Mouse (Mus musculus) adrenal gland, adult 2 months (tissue): ENCODE results near the gene Lrrc20. TPM values are rescaled to one million over a fixed set of nuclear protein-coding genes. Genes with fewer than 3 reads are reported as not detected.
"Not testable (repeated sequence)": the region's sequence is repeated elsewhere in the genome, so short reads cannot be mapped to it uniquely, and the experiment has no call there.

Source experiments
- DNase-seq: peaks from one replicate; pipeline ENCODE4 v3.0.0; 2021
- long read RNA-seq: library from polyadenylated mRNA; stranded (forward); transcript quantifications from one replicate; pipeline ENCODE4 v2.0.0, GENCODE M21; 2021
- polyA plus RNA-seq: library from polyadenylated mRNA; depleted of rRNA; stranded (reverse); fragments of >200 nt; gene quantifications from 2 replicates; pipeline ENCODE4 v1.2.3, GENCODE M21; 2012; rRNA removed
- total RNA-seq, 2 experiments: library from RNA; stranded (reverse); gene quantifications; 2 replicates each; pipeline ENCODE4 v1.2.3; 2021

Lrrc20 gene
- 10 to 100 TPM; 15.9 to 17.8 TPM for total RNA-seq
- polyA plus RNA-seq, result 17.5 and 21.7 TPM in 2 replicates
- long read RNA-seq, transcript Lrrc20-201 (5 exons, 3,216 nt), result major isoform, 5 of 9 reads
- long read RNA-seq, partial matches to known transcripts, result 1 of 9 reads
- long read RNA-seq, other reads (novel, unspliced or antisense), result 3 of 9 reads

DNA sequence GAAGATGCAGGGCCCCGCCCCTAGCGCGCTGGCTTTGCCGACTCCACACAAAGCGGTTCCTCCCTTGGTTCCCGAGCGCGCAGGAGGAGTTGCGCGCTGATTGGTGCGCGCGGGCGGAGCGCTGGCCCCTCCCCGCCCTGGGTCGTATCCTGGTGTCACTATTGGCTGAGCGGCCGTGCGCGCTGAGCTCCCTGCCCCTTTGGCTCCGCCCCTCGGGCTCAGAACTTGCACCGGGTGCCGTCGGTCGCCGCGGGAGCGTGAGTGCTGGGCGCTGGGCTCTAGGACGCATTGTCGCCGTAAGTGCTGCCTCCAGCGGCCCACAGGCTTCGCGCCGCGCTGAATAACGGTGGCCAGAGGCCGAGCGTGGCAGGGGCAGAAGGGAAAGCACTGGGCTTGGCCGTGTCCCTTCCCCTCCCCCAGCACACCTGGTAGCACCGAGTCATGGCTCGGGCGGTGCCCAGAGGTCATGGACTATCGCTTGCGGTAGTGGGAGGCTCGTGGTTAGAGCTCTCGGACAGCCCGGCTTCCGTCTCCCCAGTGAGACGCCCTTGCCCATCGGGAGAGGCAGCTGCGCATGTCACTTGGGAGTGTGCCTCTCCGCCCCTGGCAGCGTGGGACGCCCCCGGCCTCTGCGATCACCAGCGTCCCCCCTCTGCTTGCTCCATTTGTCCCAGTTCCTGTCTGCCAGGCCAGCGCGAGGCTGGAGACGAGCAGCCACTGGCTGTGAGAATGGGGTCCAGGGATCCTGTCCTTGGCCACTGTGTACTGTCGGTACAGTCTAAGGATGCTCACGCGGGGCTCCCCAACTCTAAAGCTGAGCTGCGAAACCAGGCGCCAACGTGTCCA is at the start of gene Lrrc20:
TSS of gene Lrrc20 (plus strand) at position 208 of the 846 bp plus-strand sequence.
- DNase-seq, result peak; percentile 97

DNA sequence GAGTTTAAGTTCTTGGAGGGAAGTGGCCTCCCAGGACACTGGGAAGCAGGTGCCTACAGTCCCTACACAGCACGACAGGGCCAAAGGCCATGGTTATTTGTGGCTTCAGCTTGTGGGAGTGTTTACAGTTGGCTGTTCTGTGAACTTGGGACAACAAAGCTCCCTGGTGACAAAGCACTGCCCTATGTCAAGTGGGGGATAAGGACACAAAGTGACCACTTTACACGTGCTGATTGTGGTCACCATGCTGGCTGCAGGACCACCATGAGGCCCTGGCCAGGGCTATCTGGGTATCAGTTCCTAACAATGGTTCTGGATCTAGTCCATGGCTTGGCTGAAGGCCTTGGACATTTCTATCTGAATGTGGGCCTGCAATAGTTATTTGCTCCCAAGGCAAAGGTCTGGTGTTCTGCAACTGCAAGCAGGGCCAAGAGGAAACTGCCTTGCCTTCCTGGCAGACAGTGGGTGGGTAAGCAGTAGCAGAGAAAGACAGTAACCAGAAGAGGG is 49.3 kb upstream of the Lrrc20 start:
- peak; percentile 59 for DNase-seq

DNA sequence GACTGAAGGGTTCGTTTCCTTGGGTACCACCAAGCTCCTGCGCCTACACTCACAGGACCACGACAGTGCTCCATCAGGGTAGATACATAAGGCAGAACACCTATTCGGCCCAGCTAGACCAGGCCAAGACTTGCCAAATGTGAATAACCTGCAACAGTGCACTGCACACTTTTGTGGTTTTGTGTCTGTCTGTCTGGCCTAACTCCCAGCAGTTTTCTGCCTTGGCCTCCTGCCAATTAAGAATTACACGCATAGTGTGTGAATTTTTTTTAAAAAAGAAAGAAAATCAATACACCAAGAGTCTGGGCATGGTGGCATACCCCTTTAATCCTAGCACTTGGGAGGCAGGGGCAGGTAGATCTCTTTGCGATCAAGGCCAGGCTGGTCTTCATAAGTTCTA is 47.6 kb upstream of the Lrrc20 start:
- no peak for DNase-seq

DNA sequence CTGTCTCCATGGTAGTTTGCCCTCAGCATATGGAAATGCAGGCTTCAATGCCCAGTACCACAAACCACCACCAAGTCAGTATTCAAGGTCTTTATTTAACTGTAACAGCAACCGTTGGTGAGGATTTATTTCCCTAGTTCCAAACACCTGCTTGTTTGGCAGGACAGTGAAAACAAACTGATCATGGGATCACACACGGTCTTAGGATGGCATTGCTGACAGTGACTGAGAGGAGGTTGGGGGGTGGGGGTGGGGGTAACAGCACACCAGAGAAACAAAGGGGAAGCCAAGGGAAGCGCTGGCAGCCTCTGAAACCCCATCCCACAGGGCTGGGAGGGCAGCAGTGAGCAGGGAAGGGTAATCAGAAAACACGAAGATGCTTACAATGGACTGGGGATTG is 47.2 kb upstream of the Lrrc20 start:
- DNase-seq, result no peak

DNA sequence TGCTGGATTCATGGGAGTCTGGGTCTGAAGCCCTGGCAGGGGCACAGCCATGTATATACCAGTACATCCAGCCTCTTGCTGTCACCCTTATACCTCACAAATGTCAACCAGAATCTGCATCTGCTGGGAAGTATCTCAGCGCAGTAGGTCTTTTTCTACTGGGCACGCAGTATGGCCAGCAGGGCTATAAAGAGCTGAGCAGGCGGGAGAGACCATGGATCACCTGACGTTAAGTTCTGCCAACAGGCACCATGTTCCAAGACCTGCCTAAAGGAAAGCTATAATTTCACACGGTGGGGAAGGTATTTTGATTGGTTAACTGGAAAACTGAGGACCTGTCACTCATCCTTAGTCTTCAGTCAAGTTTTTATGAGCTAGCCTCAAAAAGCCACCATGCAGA is 46.6 kb upstream of the Lrrc20 start:
- DNase-seq, result no peak

DNA sequence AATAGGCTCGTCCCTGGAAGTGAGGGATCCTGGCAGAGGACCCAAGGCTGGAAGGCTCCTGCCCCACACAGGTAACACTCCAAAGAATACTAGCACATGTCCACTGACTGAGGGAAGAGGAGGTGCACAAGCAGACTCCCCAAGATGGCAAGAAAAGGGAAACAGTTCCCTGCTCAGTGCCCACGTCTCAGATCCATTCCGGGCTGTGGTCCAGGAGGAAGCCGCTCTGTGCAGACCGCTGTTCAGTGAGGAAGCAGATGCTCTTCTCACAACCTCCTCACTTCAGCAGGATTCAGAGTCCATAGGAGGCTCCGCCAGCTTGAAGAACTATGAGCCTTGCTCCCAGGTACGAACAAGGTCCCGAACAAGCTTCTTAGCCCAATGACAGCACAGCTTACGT is 44.2 kb upstream of the Lrrc20 start:
- DNase-seq, result no peak

DNA sequence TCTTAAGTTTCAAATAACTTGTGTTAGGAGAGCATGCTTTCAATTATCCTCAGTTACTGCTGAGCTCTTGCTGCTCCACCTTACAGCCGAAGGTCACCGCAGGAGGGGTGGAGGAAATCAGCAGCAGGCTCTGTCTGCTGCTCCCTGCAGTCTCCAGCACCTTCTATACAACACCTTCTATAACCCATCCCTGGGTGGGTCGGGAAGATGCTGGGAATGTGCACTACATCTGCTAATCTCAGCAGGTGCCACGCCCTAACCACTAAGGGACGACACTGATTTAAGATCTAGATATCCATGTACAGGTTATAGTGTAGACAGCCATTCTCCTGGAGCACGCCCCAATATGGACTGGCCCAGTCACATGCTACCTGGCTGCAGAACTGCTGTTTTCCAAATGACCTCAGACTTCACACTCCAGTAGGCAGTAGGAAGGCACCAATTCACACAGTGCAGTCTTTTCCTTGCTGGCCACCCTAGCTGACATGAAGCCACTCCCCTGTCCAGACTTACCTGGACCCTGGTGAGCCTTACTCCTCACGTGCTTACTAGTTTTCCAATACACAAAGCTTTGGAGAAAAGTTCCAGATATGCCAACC is 35.3 kb upstream of the Lrrc20 start:
- DNase-seq, result no peak

DNA sequence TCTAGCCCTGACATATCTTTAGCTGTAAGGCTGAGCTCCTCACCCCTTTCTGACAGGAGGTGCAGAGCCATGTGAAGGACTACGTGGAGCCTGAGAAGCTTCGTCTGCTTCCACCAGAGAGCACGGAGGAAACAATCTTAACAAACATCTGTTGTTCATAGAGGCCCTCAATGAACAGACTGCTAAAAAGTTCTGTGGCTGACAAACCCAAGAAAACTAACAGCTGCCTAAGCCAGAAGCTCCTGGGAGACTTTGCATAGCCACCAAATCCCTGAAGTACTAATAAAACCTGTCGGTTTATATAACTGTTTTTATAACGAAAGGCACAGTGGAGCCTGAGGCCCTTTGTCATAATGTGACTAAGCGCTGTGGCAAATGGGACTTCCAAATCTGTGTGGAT is 32.1 kb upstream of the Lrrc20 start:
- no peak for DNase-seq

DNA sequence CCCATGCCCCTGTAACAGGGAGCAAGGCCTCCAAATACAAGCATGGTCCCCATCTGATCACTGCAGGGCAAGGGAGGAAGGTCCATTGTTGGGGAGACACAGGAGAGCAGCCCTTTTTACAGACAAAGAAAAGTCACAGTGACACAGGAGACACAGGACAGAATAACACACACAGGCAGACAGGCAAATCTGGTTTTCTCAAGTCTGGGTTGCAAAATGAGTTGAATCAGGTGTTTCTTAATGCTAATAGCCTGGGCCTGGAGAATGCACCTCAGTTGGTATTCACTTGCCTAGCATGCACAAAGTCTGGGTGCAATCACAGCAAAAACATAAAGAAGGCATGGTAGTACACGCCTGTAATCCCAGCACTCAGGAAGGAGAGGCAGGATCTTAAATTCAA is 31.7 kb upstream of the Lrrc20 start:
- no peak for DNase-seq

DNA sequence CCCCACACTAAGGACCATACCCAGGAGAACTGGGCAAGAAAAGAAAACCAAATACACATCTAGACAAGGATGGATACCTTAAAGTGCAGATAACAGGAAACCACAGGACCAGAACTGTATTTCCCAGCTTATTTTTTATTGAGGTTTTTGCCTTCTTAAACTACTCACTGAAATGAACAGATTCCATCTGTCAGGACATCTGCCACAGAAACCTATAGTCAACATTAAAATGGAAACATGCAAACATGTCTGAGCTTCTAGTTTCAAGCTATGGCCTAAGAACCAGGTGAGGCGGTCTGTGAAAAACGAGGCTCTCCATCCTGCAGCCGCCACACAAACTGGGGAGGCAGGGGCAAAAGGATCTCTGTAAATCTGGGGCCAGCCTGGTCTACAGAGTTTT is 30.6 kb upstream of the Lrrc20 start:
- DNase-seq, result no peak

DNA sequence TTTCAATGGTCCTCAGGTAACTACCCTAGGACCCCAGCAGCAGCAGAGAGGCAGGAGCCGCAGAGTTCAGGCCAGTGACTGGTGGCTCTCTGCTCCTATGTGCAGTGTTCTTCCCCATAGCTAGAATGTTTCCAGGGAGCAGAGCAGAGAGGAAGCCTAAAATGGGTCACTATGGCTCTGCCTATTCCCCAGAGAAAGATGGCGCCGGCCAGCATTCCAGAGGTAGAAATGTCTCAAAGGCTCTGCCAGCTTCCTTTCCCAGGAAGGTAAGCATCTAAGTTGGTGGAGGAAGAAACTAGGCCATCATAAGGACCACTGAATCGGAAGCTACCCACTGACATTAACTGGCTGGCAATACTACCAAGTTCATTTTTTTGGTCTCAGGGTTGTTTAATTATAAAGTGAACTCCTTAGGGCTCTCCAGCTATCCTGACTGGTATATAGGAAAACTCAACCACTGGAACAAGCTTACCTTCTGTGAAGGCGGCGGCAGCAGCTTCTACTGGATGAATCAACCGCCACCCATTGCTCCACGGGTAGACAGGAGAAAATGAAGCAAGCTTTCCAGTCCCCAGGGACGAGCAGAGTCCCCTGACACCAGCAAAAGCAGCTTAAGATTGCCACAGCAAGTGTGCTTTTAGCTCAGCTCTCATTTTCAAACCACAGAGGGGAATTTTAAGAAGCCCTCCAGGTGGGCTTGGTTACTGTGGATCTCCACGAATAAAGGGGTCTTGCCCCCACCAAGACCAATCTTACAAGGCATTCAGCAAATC is 27.8 kb upstream of the Lrrc20 start:
- no peak for DNase-seq

DNA sequence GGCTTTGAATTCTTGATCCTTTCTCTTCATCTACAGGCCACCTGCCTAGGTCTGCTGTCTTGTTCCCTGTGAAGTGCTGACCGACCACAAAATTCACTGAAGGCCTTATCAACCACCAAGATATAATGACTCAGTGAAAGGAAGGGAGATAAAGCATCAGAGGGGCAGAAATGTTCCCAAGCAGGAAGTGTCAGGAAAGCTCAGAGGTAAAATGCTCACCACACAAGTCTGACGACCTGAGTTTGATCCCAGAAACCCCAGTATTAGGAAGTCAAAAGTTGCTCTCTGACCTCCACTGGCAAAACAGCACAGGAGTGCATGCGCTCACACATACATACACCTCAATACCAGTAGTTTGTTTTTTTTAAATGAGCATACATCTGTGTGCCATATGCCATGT is 26.8 kb upstream of the Lrrc20 start:
- no peak for DNase-seq

DNA sequence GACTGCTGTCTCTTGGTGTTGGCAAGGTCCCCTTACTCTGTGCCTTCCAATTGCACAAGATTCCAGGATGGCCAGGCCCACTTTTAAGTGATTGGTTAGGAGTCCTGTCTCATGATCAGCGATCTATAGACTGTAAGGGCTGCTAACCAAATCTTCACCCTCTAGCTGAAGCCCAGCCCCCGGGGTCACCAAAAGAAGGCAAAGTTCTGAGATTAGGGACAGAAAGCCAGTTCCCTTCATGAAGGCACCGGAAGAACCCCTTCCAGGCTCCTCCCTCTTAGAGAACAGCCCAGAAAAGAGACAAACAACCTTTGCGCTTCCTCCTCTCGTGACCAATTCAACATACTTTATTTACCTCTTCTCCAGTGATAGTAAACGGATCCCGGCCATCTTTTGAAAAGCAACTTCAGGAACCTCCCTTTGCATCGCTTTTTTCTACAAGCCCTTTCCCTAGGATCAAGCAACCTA is 24.1 kb upstream of the Lrrc20 start:
- peak; percentile 68 for DNase-seq

DNA sequence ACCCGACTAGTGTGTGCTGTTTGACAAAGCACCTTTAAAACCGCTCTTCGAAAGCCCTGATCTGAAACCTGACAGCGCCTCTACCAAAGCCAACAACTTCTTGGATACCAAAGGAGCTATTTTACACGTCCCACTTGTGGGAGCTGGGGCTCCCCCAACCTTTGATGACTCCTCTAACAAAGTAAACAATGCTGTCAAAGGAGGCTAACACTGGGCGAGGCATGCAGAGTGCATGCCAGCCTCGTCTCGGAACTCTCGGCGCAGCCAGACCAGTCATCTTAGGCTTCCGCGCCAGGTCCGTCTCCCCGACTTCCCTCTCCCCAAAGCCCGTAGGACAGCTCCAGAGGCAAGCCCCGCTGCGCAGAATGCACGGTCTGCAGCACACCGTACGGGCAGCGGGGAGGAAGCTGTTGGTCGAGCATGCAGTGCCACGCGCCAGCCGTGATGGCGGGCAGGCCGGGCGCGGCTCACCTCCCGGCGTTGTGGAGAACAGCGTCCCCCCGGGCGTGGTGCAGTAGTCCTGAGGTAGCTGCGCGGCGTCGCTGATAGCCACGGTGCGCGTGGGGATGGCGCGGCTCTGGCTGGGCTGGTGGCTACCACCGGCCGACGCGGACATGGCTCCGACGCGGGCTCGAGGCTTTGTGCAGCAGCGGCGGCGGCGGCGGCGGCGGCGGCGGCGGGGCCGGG is 23.5 kb upstream of the Lrrc20 start:
- peak; percentile 60 for DNase-seq

DNA sequence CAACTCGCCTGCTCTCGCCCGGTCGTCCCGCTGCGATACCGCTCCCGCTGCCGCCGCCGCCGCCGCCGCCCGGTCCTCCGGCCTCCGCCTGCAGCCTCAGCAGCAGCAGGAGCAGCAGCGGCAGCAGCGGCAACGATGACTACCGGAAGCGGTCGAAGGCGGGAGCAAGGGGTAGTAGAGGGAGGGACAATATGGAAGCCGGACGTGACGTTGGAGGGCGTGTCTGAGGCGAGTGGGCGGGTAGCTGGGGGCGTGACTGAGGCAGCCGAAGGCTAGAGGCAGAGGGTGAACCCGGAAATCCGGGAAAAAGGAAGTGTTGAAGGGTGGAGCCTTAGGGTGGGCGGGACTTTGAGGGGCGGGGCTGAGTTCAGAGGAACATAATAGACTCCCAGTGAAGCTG is 23.0 kb upstream of the Lrrc20 start, which contains the start of gene Eif4ebp2:
TSS of gene Eif4ebp2 (minus strand) at position 17 of the 400 bp plus-strand sequence.
- DNase-seq, result peak; percentile 99

DNA sequence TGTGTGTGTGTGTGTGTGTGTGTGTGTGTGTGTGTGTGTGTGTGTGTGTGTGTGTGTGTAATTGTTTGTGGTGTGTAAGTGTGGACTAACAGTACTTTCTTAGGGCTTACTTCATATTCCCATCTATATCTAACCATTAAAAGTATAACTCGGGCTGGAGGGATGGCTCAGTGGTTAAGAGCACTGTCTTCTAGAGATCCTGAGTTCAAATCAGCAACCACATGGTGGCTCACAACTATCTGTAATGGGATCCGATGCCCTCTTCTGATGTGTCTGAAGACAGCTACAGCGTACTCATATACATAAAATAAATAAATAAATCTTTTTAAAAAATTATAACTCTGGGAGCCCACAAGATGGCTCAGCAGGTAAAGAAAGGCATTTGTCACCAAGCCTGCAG is 22.4 kb upstream of the Lrrc20 start:
- not testable (repeated sequence) for DNase-seq

DNA sequence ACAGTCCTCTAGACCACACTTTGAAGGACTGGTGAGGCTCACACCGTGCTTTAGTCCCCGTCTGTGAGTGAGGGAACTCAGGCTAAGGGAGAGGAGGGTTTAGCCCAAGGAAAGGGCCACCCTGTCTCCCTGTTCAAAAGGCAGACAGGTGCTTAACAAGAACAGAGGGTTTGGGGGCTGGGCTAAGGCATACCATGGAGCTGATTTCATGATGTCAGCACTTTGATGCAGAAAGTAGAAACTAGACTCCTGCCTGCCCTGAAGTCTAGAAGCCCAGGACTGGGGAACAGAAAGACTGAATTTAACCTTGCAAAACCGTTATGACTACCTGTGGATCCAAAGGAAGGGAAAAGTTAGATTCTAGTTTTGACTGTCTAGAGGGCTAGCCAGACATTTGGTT is 18.4 kb upstream of the Lrrc20 start:
- no peak for DNase-seq

DNA sequence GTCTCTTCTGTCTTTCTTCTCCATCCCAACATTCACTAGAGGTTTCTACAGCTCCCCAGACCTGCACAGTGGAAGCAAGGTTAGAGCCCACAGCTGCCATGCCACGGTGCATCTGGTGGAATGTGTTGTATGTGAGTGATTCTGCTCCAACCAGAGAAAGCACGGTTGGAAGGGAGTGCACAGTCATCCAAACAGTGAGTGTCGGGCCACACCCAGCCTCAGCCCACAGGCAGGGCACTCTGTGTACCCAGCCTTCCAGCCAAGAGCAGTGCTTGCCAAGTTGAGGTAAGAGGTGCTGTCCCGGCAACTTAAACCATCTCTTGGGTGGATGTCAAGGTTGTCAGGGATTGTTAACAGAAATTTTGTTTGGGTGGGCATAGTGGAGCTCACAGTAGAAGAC is 10.6 kb upstream of the Lrrc20 start:
- no peak for DNase-seq

DNA sequence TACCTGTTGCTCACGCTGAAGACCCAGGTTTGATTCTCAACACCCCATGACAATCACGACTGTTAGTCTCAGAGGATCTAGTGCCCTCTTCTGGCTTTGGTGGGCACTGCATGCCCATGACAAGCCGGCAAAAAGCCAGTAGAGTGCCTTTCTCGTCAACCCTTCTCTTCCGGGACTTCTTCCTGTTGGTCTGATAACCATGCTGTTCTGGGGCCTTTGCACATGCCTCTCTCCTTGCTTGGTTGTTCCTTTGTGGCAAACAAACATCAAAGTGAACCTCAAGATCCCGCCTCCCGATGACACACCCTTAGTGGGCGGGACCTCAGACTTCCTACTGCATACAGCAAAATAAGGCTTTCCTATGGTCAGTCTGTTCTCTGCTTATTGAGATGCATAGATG is 9.4 kb upstream of the Lrrc20 start:
- DNase-seq, result no peak

DNA sequence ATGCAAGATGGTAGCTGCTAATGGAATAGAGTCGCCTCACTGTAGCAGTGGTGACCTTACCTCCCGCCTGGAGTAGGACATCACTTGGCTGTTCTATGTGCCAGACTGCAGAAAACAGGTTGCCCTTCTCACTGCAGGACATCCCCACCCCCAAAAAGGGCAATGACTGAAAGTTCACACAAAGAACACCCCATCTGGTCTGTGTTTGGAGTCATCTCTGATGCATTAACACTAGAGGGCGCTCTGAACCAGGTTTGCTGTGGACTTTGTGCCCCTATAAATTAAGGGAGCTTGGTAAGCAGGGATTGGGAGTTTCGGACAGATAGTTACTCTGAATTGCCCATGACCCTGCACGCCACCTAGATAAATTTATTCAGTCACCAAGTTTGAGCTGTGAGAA is 8.7 kb upstream of the Lrrc20 start:
- DNase-seq, result peak; percentile 49

DNA sequence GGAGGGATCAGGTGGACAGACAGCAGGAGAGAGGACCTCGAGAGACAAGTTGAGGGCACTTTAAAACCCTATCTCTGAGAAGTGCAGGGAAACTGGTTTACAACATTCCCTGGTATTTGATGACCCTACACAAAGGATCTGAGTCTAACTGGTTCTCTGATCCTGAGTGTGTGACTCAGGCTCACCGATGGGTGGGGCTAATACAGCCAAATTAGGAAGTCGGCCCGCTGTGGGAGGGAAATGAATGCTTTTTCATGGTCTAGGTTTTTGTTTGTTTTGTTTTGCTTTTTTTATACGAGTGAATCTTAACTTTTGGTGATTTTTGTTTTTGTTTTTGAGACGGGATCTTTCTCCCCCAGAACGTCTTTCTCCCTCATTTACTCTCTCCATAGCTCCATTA is 6.7 kb upstream of the Lrrc20 start:
- no peak for DNase-seq

DNA sequence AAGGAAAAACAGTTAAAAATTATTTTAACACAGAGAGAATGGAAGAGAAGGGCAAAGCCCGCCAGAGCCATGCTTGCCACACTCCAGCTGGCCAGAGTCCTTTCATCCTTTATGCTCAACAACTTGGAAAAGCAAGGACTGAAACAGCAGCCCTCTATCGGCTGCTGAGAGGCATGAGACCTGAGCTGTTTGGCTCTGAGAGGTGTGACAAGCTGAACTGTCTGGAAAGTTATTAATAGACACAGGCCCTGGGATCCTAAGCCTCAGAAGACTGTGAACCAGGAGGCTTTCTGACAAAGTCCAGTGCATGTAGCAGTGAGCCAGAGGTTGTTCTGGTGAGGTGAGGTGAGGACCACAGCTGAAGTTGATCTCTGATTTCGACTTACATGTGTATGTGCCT is 2.0 kb upstream of the Lrrc20 start:
- DNase-seq, result no peak
